Mouse (Mus musculus) MEL (cell line): ENCODE results near the gene Papss2.

ENCODE experiments used
- CTCF ChIP-seq, 3 experiments: IDR thresholded peaks in 2 of 3; conservative IDR thresholded peaks in 1 of 3; 2 replicates each; pipeline ENCODE4 v1.5.1; 2011 to 2012; ENCODE audit warnings: low read length in 3 of 3, low read depth in 2 of 3, mild to moderate bottlenecking in 2 of 3, improper control_type of control experiment in 1 of 3, inconsistent platforms in 1 of 3, mixed read lengths in 1 of 3, moderate library complexity in 1 of 3; ENCODE audit not compliant: control insufficient read depth in 1 of 3, insufficient read depth in 1 of 3, poor library complexity in 1 of 3, severe bottlenecking in 1 of 3
- ETS1 ChIP-seq: IDR thresholded peaks from 2 replicates; pipeline ENCODE4 v1.6.1; 2012; ENCODE audit warnings: low read depth, mild to moderate bottlenecking, inconsistent platforms, low read length, improper control_type of control experiment, moderate library complexity
- MEF2A ChIP-seq: IDR thresholded peaks from 2 replicates; pipeline ENCODE4 v1.6.1; 2014; ENCODE audit warnings: low read depth, mild to moderate bottlenecking, inconsistent platforms, low read length, improper control_type of control experiment; ENCODE audit not compliant: poor library complexity, insufficient replicate concordance, severe bottlenecking; ENCODE audit errors: extremely low read depth
- POLR2A ChIP-seq, 2 experiments: IDR thresholded peaks; 2 replicates each; pipeline ENCODE4 v1.6.1; 2011 to 2012; ENCODE audit warnings: low read length in 2 of 2, mild to moderate bottlenecking in 2 of 2, control low read depth in 1 of 2, improper control_type of control experiment in 1 of 2, low read depth in 1 of 2, moderate library complexity in 1 of 2; ENCODE audit not compliant: control insufficient read depth in 1 of 2, insufficient read depth in 1 of 2, poor library complexity in 1 of 2
- SMC3 ChIP-seq: IDR thresholded peaks from 2 replicates; pipeline ENCODE4 v1.6.1; 2011; ENCODE audit warnings: low read depth, low read length, improper control_type of control experiment

- TF ChIP-seq SMC3 (no peak), CTCF (IDR thresholded peaks at IDR 0.05 in 2 of 3, conservative IDR thresholded peaks at IDR 0.05 in 1 of 3; ENCODE audit: control insufficient read depth in 1 of 3, insufficient read depth in 1 of 3, low read depth in 2 of 3, low read length in 3 of 3, poor library complexity in 1 of 3, severe bottlenecking in 1 of 3) (no peak), MEF2A (no peak), POLR2A (IDR thresholded peaks at IDR 0.05; ENCODE audit: control insufficient read depth in 1 of 2, insufficient read depth in 1 of 2, low read depth in 1 of 2, low read length in 2 of 2, poor library complexity in 1 of 2) (no peak), ETS1 (no peak)
Measured at GRCm38 (mm10) chr19:32659346-32659745, 63.8 kb downstream of the Papss2 start.
